Comparison of ENCODE assay signal across 23 mouse cellular contexts in the genomic region with DNA sequence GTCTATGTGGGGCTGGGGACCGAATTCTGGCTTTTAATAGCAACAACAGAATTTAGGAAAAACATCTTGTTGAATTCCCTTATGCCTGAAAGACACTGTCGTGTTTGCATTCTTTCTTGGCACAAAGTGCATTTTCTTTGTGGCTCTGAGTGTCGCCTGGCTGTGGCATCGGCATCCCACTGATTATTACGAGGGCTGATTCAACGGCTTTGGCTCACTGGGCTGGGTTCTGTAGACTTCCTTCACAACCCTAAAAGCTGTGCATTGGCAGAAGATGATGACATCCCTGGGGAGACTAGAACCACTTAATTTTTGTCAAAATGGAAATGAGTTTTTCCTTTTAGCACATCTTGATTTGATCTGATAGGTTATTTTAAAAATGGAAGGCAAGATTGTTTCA.
DNase-seq lines count a peak whose midpoint lies in the region; ATAC-seq and TF ChIP-seq lines count a peak whose summit lies in the region.
"Had no signal": no experiment of that assay in that cellular context is flagged by ENCODE, and none has a peak within 500 bp of the region (broad histone marks: within the 10 kb centered on the region; RNA-seq: fewer than 3 reads in every experiment).

No protein-coding gene starts in this region.

- no peak overlapping the region for H3K27ac ChIP-seq in hindbrain, postnatal 0 days
- H3K27ac ChIP-seq in hindbrain, embryonic 12.5 days, result no peak overlapping the region
- H3K27ac ChIP-seq in cerebellum, adult 2 months (ENCODE audit: insufficient read depth, low read length), result no peak overlapping the region
- H3K27ac ChIP-seq: heart, embryonic 13.5 days; intestine, embryonic 15.5 days; limb, embryonic 15.5 days; liver, embryonic 15.5 days had no signal

- TF ChIP-seq POLR2A in cerebellum, adult 2 months (IDR thresholded peaks at IDR 0.05; ENCODE audit: borderline replicate concordance, insufficient read depth, low read length), result no peak

- peak; percentile 80 for DNase-seq in hindbrain, postnatal 0 days (ENCODE audit: low spot score)
- peak; percentile 77 to 92 for DNase-seq in cerebellum, adult 2 months
- DNase-seq in cerebellum, postnatal 36 days, result peak; percentile 59 to 73
- no peak for DNase-seq in layer of hippocampus, adult 11-12 months (ENCODE audit: low spot score)
- DNase-seq: adrenal gland, adult 8-10 months; gastrocnemius, postnatal 14 days; heart, adult 18-20 months; kidney, adult 9 months; kidney, postnatal 36 days; spleen, adult 18-20 months; thymus, postnatal 25 days had no signal

- H3K4me3 ChIP-seq in hindbrain, postnatal 0 days (ENCODE audit: low read length), result no peak overlapping the region
- H3K4me3 ChIP-seq in hindbrain, embryonic 12.5 days, result no peak overlapping the region
- no peak overlapping the region for H3K4me3 ChIP-seq in cerebellum, adult 2 months (replicated peaks; ENCODE audit: insufficient read depth, low read depth, low read length)
- H3K4me3 ChIP-seq: erythroblast, embryonic 14.5 days; heart, embryonic 13.5 days; intestine, embryonic 15.5 days; limb, embryonic 15.5 days; liver, embryonic 15.5 days; myocyte had no signal

- TF ChIP-seq CTCF in hindbrain, postnatal 0 days (IDR thresholded peaks at IDR 0.05; ENCODE audit: low read depth), result no peak
- no peak for TF ChIP-seq CTCF in cerebellum, adult 2 months (IDR thresholded peaks at IDR 0.05; ENCODE audit: borderline replicate concordance, insufficient read depth, low read depth, low read length)

- H3K27me3 ChIP-seq in hindbrain, postnatal 0 days (ENCODE audit: insufficient read depth, low read length), result no peaks in the 10 kb centered on the region
- H3K27me3 ChIP-seq in hindbrain, embryonic 12.5 days, result no peaks in the 10 kb centered on the region
- H3K27me3 ChIP-seq in cerebellum, adult 2 months (ENCODE audit: control insufficient read depth, insufficient read depth, low read length), result no peaks in the 10 kb centered on the region; the same call in 1 of the 2 replicates
- H3K27me3 ChIP-seq: heart, embryonic 13.5 days; intestine, embryonic 15.5 days; limb, embryonic 15.5 days; liver, embryonic 15.5 days; Patski had no signal

- 18% methylated on average over 6 of the region's 6 CpGs for WGBS in hindbrain, postnatal 0 days
- WGBS in hindbrain, embryonic 12.5 days, result 55% methylated on average over 6 of the region's 6 CpGs
- 3% methylated on average over 6 of the region's 6 CpGs for WGBS in cerebellum, adult 2 months

- H3K4me2 ChIP-seq in hindbrain, postnatal 0 days (ENCODE audit: low read depth, low read length), result peak overlapping the region; percentile 13; the same call in 1 of the 2 replicates
- no peak overlapping the region for H3K4me2 ChIP-seq in hindbrain, embryonic 12.5 days (replicated peaks)
- H3K4me2 ChIP-seq: heart, embryonic 13.5 days; intestine, embryonic 15.5 days; limb, embryonic 15.5 days; liver, embryonic 15.5 days; midbrain, embryonic 11.5 days had no signal

- peak; percentile 72; the same call in 1 of the 2 replicates for ATAC-seq in hindbrain, postnatal 0 days
- no peak for ATAC-seq in hindbrain, embryonic 12.5 days (ENCODE audit: low FRiP score)
- ATAC-seq in cerebellum, adult (ENCODE audit: insufficient number of reproducible peaks, low FRiP score, low TSS enrichment), result peak; percentile 69
- ATAC-seq in CD4-positive, CD25-positive, alpha-beta regulatory T cell, adult 4 months, result no peak
- ATAC-seq: intestine, embryonic 15.5 days; lung, postnatal 0 days; Patski had no signal

- H3K4me1 ChIP-seq in hindbrain, postnatal 0 days (ENCODE audit: insufficient read depth, low read length), result no peaks in the 10 kb centered on the region
- H3K4me1 ChIP-seq in hindbrain, embryonic 12.5 days, result no peaks in the 10 kb centered on the region
- H3K4me1 ChIP-seq in cerebellum, adult 2 months (ENCODE audit: control insufficient read depth, insufficient read depth, low read length), result peaks cover 3% of the 10 kb centered on the region; the same call in 1 of the 2 replicates
- H3K4me1 ChIP-seq: heart, embryonic 13.5 days; intestine, embryonic 15.5 days; limb, embryonic 15.5 days; liver, embryonic 15.5 days had no signal

- no peak overlapping the region for H3K9ac ChIP-seq in hindbrain, postnatal 0 days (replicated peaks; ENCODE audit: low read length)
- no peak overlapping the region for H3K9ac ChIP-seq in hindbrain, embryonic 12.5 days
- H3K9ac ChIP-seq: heart, embryonic 13.5 days; intestine, embryonic 15.5 days; limb, embryonic 15.5 days; liver, embryonic 15.5 days had no signal

- H3K9me3 ChIP-seq in hindbrain, postnatal 0 days (ENCODE audit: low read length), result no peaks in the 10 kb centered on the region
- H3K9me3 ChIP-seq in hindbrain, embryonic 12.5 days (replicated peaks), result no peaks in the 10 kb centered on the region
- H3K9me3 ChIP-seq: heart, embryonic 13.5 days; intestine, embryonic 15.5 days; limb, embryonic 15.5 days; liver, embryonic 15.5 days had no signal

- no peaks in the 10 kb centered on the region for H3K36me3 ChIP-seq in hindbrain, postnatal 0 days (ENCODE audit: insufficient read depth, low read length)
- H3K36me3 ChIP-seq in hindbrain, embryonic 12.5 days, result no peaks in the 10 kb centered on the region
- H3K36me3 ChIP-seq: heart, embryonic 13.5 days; intestine, embryonic 15.5 days; limb, embryonic 15.5 days; liver, embryonic 15.5 days had no signal

Comparison
In these comparisons a context has a peak if more than half of its experiments do, and no peak if none do; other contexts are left out.
1. ATAC-seq: peak in hindbrain, postnatal 0 days (single experiment) and cerebellum, adult (single experiment); none in hindbrain, embryonic 12.5 days (single experiment) and CD4-positive, CD25-positive, alpha-beta regulatory T cell, adult 4 months (single experiment).